Mouse (Mus musculus) lung, embryonic 14.5 days (tissue): ENCODE data around the gene Dnaja2. TPM values are rescaled to one million over a fixed set of nuclear protein-coding genes. Genes with fewer than 3 reads are reported as not detected.
A peak's percentile ranks its signal among the peaks of the same experiment; 100 is the strongest.

ENCODE experiments used
- ATAC-seq: fragments of 200-750 bp; cut with Nextera tagmentation; 2 replicates; pipeline ENCODE4 v1.8.0; 2017; ENCODE audit warnings: mild to moderate bottlenecking, moderate TSS enrichment, moderate library complexity; ENCODE audit not compliant: insufficient read depth
- DNase-seq: peaks from one replicate; pipeline ENCODE4 v3.0.0-alpha.2; 2015
- H3K27ac ChIP-seq: fragments of 300-500 bp; sonication (generic); 2 replicates; pipeline ENCODE4 v1.5.1; 2014; ENCODE audit warnings: low read depth, mild to moderate bottlenecking, moderate library complexity
- H3K27me3 ChIP-seq: fragments of 300-500 bp; sonication (generic); 2 replicates; pipeline ENCODE4 v1.6.1; 2014; ENCODE audit warnings: low read length, control low read depth; ENCODE audit not compliant: insufficient read depth
- H3K36me3 ChIP-seq: fragments of 300-500 bp; sonication (generic); 2 replicates; pipeline ENCODE4 v1.6.1; 2014; ENCODE audit warnings: control low read depth; ENCODE audit not compliant: insufficient read depth
- H3K4me1 ChIP-seq: fragments of 300-500 bp; sonication (generic); 2 replicates; pipeline ENCODE4 v1.6.1; 2014; ENCODE audit warnings: antibody characterized with exemption, control low read depth; ENCODE audit not compliant: insufficient read depth
- H3K4me2 ChIP-seq: fragments of 300-500 bp; sonication (generic); 2 replicates; pipeline ENCODE4 v1.6.1; 2014; ENCODE audit warnings: mild to moderate bottlenecking
- H3K4me3 ChIP-seq: fragments of 300-500 bp; sonication (generic); 2 replicates; pipeline ENCODE4 v1.5.1; 2014; ENCODE audit warnings: low read depth, low read length
- H3K9ac ChIP-seq: fragments of 300-500 bp; sonication (generic); 2 replicates; pipeline ENCODE4 v1.6.1; 2014
- H3K9me3 ChIP-seq: fragments of 300-500 bp; sonication (generic); 2 replicates; pipeline ENCODE4 v1.6.1; 2016; ENCODE audit warnings: low read depth, low read length, control low read depth
- CTCF ChIP-seq: IDR thresholded peaks from 2 replicates; pipeline ENCODE4 v1.5.1; 2016; ENCODE audit warnings: antibody characterized with exemption, low read depth
- WGBS: fragments of 180-500 bp; shearing (Covaris S2); extraction: QIAGEN DNeasy Blood & Tissue Kit; methylation state at CpG from one replicate; pipeline ENCODE4 v1.1.7; 2014; 5-methylcytosine and 5-hydroxymethylcytosine counted together
- polyA plus RNA-seq: library from polyadenylated mRNA; unstranded; fragments of >200 nt; fragmentation: Nextera tagmentation; extraction: Ambion mirVana; gene quantifications from 2 replicates; pipeline ENCODE4 v1.2.1, GENCODE M21; 2014

Gene Dnaja2
- polyA plus RNA-seq, 1 experiment from 2014 or later, result 163 TPM

DNA sequence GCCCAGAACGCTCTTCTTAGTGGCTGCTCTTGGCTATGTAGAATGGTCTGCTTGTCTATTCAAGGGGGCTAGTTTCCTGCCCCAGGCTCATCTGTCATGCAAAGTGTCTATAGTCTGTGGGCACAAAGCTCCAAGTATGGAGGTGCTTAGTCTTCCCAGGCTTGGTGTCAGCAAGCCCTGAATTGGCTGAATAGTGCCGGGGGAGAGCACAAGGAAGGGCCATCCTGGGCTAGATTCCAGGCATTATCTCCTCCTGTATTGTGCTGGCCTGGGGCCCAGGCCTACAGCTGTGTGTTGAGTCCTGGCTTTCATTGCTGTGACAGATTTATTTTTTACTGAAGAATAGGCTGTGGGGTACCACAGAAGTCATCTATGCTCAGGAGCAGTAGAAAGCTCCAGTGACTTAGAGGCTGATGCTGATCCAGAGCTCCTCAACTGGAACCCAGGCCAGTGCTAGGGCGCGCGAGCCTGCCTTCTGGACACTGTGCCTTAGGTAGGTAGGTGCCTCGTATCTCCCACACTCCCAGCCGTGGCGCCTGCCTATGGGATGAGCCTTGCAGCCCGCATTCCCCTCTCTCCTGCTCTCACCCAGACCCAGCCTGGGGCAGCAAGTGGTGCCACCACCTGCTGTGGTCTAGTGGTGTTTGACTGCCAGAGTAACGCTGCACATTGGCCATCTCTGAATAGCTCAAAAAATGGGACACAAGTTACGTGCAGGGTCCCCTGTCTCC is 54.0 kb downstream of the Dnaja2 start:
- no peak overlapping the region for H3K4me2 ChIP-seq
- H3K9me3 ChIP-seq, result no peaks in the 10 kb centered on the region
- no peak for TF ChIP-seq CTCF
- DNase-seq (peak; percentile 76), ATAC-seq (peak; percentile 56; the same call in 1 of the 2 replicates)
- H3K36me3 ChIP-seq, result 0 out of 2 replicates have a peak, but pooled peaks cover 4% of the 10 kb centered on the region
- no peak overlapping the region for H3K27ac ChIP-seq
- H3K4me1 ChIP-seq, result 0 out of 2 replicates have a peak, but pooled peaks cover 7% of the 10 kb centered on the region
- no peak overlapping the region for H3K4me3 ChIP-seq
- no peaks in the 10 kb centered on the region for H3K27me3 ChIP-seq
- H3K9ac ChIP-seq, result no peak overlapping the region
- WGBS, result 74% methylated on average over 11 of the region's 11 CpGs

DNA sequence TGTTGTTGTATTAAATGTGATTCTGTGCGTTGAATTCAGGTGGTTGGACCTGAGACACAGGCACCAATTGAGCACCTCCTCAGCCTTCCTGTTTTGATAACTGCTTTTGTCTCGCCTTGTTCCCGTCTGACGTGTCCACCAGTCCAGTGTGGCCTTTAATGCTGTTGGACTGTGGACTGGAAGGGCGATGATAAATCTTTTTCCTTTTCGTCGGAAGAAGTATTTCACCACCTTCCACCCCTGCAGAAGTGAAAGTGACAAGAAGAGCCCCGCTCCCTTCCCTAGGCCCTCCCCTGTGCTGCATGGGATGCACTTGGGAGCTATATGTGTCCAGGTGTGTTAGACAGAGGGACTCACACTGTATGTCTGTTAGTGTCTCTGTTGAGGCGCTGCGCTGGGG is 54.7 kb downstream of the Dnaja2 start:
- H3K4me1 ChIP-seq, result 0 out of 2 replicates have a peak, but pooled peaks cover 7% of the 10 kb centered on the region
- DNase-seq (no peak), ATAC-seq (peak; percentile 39; the same call in 1 of the 2 replicates)
- H3K27me3 ChIP-seq, result no peaks in the 10 kb centered on the region
- H3K4me2 ChIP-seq, result no peak overlapping the region
- no peak overlapping the region for H3K9ac ChIP-seq
- no peaks in the 10 kb centered on the region for H3K9me3 ChIP-seq
- H3K36me3 ChIP-seq, result 0 out of 2 replicates have a peak, but pooled peaks cover 4% of the 10 kb centered on the region
- H3K4me3 ChIP-seq, result no peak overlapping the region
- 80% methylated on average over 10 of the region's 10 CpGs for whole genome bisulfite sequencing
- H3K27ac ChIP-seq, result no peak overlapping the region
- no peak for TF ChIP-seq CTCF

DNA sequence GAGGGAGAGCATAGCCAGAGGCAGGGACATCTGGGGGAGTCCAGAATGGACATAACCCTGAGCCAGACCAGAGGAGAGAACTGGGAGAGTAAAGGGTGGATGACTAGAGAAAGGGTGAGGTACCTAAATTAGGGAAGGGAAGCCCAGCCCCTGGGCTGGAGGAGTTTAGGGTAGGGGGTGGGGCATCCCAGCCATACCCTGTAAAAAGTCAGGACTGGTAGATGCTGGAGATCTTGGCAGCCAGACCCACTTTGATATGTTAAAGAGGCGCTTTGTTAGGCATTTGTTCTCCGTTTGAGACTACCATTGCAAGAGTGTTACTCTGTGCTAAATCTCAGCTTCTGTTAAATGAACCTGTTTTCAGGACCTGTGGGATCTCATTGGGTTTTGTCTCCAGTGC is 56.6 kb downstream of the Dnaja2 start:
- DNase-seq (no peak), ATAC-seq (no peak)
- no peaks in the 10 kb centered on the region for H3K9me3 ChIP-seq
- no peak overlapping the region for H3K9ac ChIP-seq
- 54% methylated on average over 2 of the region's 2 CpGs for WGBS
- H3K27me3 ChIP-seq, result no peaks in the 10 kb centered on the region
- no peak for TF ChIP-seq CTCF
- H3K36me3 ChIP-seq, result no peaks in the 10 kb centered on the region
- H3K4me2 ChIP-seq, result no peak overlapping the region
- peaks cover 8% of the 10 kb centered on the region; the same call in 1 of the 2 replicates for H3K4me1 ChIP-seq
- no peak overlapping the region; the same call in 1 of the 2 replicates for H3K27ac ChIP-seq
- H3K4me3 ChIP-seq, result no peak overlapping the region

DNA sequence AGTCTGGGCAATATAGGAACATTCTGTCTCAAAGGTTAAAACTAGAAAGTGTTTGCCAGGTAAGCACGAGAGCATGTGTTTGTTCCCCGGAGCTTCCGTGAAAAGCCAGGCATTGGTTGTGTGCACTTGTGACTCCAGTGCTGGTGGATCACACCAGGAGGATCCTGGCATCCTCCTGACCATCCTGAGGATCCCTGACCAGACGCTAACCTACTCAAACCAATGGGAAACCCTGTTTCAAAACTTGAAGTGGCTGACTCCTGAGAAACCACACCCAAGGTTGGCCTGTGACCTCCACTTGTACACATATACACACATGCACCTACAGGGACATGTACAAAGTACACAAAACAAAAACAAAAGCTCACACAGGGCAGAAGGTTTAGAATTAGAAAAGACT is 58.4 kb downstream of the Dnaja2 start:
- Histone ChIP-seq H3K36me3 (no peaks in the 10 kb centered on the region), H3K9me3 (no peaks in the 10 kb centered on the region), H3K27ac (no peak overlapping the region), H3K9ac (no peak overlapping the region), H3K4me3 (no peak overlapping the region), H3K4me2 (no peak overlapping the region), H3K4me1 (peaks cover 13% of the 10 kb centered on the region), H3K27me3 (no peaks in the 10 kb centered on the region)
- 83% methylated on average over 4 of the region's 4 CpGs for WGBS
- DNase-seq, result no peak
- ATAC-seq, result no peak
- no peak for TF ChIP-seq CTCF

- Histone ChIP-seq H3K9me3 (no peaks in the 10 kb centered on the region), H3K36me3 (no peaks in the 10 kb centered on the region), H3K27ac (no peak overlapping the region), H3K27me3 (no peaks in the 10 kb centered on the region), H3K9ac (no peak overlapping the region), H3K4me3 (no peak overlapping the region), H3K4me2 (no peak overlapping the region), H3K4me1 (peaks cover 10% of the 10 kb centered on the region)
- no peak for TF ChIP-seq CTCF
- DNase-seq (no peak), ATAC-seq (no peak)
- 79% methylated on average over 5 of the region's 5 CpGs for WGBS
Measured at GRCm38 (mm10) chr8:85496125-85496524, 59.0 kb downstream of the Dnaja2 start.

DNA sequence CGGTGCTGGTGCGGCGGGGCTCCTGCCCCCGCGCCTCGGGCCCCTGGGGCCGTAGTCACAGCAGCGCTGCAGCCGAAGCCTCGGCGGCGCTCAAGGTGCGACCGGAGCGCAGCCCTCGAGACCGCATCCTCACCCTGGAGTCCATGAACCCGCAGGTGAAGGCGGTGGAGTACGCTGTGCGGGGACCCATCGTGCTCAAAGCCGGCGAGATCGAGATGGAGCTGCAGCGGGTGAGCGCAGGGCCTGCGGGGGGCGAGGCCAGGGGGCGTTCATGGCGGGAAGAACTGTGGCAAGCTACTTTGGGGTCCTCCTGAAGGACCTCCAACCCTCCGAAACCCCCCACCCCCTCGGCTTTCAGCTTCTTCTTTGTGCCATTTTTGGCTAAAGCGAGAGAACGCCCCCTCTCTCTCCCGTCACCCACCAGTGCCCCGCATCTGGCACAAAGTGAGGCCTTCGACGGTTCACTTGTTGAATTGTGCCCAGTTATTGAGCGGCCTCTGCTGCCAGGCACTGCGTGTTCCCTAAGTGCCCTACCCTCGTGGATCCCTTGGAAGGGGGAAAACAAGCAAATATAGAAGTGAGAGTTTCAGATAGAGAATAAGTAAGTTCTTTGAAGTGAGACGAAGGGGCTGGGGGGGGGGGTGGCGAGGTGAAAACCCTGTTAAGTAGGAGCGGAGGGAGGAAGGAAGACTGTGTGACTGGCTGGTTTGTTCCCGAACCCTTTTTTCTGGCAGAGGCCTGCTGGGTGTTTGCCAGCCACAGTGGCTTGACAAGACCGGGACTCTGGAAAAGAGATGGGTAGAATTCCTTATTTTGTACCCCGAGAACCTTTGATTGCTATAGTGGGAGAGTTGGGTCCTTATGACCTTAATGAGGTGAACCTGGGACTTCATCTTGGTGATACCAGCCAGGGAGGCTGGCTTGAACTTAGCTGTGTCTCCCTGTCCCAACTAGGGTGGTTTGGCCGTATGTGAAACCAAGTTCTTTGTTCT is 61.9 kb downstream of the Dnaja2 start:
- WGBS, result 5% methylated on average over 49 of the region's 49 CpGs
- Histone ChIP-seq H3K4me2 (peak overlapping the region; percentile 95), H3K9me3 (no peaks in the 10 kb centered on the region), H3K27me3 (no peaks in the 10 kb centered on the region), H3K4me3 (peak overlapping the region; percentile 81), H3K36me3 (no peaks in the 10 kb centered on the region), H3K9ac (peak overlapping the region; percentile 78), H3K27ac (no peak overlapping the region), H3K4me1 (peaks cover 7% of the 10 kb centered on the region)
- TF ChIP-seq CTCF, result no peak
- ATAC-seq (peak; percentile 18), DNase-seq (peak; percentile 36)
